Mouse (Mus musculus) layer of hippocampus, adult 8-10 months (tissue): ENCODE measurements around the gene Zfp800. TPM values are rescaled to one million over a fixed set of nuclear protein-coding genes. Genes with fewer than 3 reads are reported as not detected.

Experiments
- DNase-seq, 2 experiments: peaks; one replicate each; pipeline ENCODE4 v3.0.0; 2022; ENCODE audit warnings: low spot score in 2 of 2
- total RNA-seq, 4 experiments: library from RNA; stranded (reverse); gene quantifications; 2 replicates each; pipeline ENCODE4 v1.2.4; 2022

Gene Zfp800
- total RNA-seq, 4 experiments from 2014 or later = 20.6 to 27.7 (median 24.6) TPM

DNA sequence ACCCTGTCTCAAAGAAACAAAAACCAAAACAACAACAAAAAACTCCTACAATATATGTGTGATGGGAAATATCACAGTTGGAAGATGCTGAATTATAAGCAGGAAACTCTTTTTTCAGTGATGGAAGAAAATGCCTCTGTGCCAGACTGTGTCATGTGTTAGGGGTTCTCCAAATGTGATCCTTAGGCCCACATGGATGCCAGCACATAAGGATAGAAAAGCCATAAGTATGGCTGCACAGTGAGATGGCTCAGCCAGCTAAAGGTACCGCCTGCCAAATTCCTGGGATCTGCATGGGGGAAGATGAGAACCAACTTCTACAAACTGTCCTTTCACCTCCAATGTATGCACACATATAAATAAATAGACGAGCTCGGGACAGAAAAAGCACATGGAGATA, 82.6 kb downstream of the Zfp800 start:
- no peak for DNase-seq

DNA sequence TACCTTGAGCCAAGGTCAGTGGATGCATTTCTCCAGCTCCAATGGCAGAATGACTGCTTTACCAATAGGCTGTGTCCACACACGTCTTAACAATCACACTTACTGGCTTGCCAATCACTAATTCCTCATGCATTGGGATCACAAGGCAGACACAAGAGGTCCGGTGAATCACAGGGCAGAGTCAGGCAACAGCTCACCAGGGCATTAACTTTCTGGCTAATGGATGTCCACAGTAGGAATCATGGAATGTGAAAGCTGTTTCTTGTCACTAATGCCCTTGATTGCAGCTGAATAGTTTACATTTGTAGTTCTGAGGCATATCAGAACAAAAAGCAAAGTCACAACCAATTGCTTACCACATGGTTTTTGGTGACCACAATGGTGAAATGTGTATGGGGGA, 85.7 kb downstream of the Zfp800 start:
- no peak for DNase-seq

DNA sequence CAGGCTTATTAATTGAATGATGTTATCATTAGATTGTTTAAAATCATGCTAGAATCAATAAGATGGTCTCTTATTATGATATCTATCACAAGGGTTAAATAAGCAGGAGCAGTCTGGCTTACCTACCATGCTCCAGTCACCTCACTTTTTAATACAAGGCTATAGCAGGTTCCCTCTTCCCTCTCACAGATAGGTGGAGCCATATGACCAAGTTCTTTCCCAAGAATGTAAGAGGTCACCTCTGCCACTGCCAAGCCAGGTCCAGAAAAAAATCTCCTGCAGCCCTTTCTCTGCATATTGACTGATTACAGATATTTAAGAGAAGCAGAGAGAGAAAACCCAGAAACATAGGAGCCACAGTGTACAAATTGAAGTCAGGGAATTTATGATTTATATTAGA, 88.1 kb downstream of the Zfp800 start:
- DNase-seq = no peak

DNA sequence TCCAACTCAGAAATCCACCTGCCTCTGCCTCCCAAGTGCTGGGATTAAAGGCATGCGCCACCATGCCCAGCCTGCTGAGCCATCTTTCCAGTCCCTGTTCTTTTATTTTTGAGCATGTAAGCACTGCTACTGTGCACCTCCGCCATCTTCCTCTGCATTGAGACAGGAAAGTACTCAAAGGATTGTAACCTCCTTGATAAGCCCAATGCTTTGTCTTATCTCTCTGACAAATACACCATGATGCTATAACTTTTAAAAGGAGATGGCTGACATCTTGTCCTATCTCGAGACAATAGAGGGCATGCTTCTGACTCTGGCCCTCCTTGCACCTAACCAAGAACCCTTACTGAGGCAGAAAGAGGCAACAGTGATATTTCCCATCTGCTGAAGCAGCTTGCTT, 88.9 kb downstream of the Zfp800 start:
- DNase-seq = no peak

DNA sequence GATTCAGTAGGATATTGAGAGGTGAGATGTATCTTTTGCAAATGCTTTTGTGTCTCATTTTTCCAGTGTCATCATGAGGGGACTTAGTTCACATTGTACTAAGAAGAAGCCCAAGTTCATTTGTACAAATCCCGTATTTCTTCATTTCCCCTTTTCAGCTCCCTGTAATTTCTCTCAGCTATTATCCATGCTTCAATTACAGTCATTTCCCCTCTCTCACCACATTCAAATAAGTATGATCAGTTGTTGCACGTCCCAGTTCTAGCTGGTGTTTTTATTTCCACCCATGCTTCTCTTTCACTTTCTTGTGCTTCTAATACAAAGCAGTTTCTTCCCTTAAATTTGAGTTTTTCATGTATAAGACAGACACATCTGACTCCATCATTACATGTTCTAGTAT, 91.1 kb downstream of the Zfp800 start:
- DNase-seq = no peak

DNA sequence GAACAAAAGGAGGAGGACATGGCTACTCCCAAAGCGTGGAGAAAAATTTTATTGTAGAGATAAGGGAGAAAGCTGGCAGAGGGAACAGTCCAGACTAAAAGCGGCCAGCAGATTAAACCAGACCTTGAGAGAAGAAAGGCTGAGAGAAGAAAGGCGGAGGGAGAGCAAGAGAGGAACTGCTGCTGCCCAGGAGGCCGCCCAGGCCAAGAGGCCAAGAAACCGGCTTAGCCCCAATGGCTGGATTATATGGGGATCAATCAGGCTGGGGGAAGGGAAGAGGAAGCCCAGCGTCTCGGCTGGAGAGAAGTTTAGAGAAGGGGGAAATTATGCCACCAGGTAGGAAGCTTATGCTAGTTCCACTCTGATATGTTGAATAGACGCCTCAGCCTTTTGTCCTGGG, 101.5 kb downstream of the Zfp800 start:
- no peak for DNase-seq

DNA sequence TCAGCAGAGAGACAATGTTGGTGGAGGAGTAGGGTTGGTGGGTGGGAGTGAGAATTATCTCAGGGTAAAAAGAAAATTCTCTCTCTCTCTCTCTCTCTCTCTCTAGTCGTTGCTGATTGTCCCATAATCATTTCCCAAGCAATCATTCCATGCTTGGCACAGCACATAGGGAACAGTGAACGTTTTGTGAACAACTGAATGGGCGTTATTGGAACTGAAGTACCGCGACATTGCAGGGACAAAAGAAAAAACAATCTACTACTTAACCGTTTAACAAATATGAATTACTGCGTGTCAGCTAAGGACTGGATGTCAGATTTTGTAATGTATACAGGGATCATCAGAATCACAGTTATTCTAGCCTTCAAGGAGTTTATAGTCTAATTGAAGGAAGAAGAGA, 102.2 kb downstream of the Zfp800 start:
- no peak for DNase-seq

DNA sequence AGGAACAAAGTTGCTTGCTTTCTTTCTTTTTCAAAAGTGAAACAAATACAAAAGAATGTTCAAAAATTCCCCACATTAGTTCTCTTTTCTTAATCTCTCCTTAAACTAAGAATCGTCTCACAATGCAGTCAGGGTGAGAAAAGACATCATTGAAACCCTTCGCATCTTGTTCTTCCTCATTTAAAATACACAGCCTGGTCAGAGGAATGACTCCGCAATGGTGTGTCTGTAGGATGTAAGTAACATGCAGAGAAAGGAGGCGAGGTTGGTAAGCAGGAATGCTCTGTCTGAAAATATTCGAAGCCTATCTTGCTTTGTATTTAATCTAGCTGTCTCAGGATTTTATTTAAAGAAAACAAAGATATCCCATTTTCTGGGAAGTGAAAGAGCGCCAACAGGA, 105.0 kb downstream of the Zfp800 start:
- no peak for DNase-seq

DNA sequence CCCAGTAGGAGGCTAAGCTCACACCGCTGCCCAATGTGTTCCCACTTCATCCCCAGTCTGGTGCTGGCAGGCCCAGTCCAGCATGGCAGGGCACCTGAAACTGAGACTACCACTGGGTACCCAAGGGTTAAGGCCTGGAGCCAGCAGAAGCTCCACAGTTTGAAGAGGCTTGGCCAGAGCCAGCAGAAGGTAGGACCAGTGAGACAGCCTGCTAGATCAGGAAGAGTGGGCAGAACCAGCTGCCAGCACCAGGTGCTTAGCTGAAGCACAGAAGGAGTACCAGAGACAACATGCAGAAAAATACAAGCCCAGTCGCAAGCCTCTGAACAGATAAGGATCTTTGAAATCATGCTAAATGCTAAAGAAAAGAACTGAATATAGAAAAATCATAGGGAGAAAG, 117.9 kb downstream of the Zfp800 start:
- peak; percentile 70 to 83 for DNase-seq

DNA sequence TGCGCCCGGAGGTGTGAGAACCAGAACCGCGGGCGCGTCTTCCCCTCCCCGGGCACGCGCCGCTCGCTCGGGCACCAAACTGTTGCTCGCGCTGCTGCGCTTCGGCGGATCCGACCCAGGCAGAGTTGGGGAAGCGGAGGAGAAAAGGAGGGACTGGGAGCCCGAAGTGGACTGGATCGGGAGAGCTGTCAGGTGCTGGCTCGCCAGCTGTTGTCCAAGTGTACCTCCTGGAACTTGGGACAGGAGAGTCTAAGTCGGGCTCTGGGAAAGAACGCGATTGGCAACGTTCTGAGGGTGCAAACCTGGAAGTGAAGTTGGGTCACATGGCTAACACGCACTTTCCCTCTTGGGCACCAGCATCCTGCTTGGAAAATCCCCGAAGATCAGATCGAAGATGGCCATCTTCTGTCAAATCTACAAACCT, 135.6 kb downstream of the Zfp800 start:
- no peak for DNase-seq

DNA sequence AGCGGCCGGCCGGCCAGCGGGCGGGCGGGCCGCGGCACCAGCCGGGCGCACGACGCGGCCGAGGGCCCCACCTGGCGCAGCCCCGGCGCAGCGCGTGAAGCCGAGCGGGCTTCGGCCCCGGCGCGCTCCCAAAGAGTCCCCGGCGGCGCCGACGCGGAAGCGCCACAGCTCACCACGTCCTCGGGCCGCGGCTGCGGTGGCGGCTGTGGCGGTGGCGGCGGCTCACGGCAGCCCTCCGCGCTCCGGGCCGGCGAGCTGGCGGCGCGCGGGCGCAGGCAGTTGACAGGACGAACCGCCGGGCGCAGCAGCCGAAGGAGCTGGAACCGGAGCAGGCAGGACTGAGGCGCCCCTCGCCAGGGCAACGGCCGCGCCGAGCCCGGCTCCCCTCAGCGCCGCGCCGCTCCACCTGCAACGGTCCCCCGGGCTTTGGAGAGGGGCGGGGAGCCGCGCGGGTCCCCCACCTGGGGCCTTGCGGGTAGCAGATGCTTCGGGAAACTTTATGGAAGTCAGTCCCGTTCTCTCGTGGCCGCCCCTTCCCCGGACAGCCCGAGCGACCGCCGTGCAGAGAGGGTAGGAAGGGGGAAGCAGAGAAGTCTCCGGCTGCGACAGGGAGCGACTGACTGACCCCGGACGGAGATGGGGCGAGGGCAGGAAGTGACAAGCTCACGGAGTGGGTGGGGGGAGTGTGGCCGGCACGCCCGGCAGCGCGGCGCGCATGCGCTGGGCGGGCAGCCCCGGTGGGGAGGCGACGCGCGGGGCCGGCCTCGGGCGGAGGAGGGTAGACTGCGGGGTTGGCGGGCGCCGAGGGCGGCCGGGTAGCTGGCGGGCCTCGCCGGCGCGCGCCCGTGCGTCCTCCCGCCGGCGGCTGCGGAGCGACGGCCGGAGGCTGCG, 136.3 kb downstream of the Zfp800 start:
- DNase-seq = peak; percentile 80 to 85

DNA sequence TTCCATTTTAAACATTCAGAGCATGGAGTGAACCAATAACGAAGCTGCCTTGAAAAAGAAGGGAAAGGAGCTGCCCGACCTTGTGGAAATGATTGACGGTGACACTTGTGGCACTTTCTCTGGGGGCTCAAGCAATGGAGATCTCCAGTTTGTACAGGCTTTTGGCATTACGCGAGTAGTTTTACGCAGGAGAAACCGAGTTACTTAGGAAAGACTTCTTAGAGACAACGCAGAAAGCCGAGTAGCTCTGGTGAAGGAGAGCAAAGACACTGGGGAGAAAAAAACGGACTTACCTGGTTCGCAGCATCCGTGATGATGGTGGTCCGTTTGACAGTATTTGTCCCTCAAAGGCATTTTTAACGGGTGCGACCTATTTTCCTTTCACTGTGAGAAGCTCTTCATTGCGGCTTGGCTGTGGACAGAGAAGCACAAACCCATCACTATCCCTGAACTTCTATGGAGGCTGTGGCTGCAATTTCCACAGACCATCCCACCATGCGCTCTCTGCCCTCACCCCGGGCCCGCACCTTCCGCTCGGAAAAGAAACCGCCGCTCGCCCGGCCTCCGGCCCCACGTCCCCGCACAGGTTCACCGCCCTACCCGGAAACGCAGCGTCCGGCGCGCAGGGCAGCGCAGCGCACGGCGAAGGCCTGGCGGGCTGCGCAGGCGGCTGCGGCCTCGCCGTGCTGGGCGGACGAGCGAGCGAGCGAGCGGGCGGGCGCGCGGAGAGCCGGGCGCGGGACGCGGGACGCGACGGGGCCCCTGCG, 137.2 kb downstream of the Zfp800 start:
- DNase-seq = no peak

DNA sequence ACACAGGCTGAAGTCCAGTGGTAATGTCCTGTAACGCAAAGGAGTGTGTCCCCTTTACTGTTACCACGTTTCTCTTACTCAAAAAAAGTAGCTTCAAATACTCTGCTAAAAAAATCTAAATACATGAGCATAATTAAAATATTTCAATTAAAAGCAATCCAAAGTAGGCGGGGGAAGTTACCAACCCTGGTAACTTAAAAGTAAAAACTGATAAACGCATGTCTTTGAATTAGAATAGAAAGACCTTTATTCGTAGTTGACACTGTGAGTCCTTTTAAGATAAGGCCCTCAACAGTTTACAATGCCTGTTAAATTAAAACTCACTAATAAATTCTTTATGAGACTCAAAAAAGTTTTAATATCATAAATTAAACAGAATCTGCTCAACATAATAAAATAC, 138.1 kb downstream of the Zfp800 start:
- no peak for DNase-seq

DNA sequence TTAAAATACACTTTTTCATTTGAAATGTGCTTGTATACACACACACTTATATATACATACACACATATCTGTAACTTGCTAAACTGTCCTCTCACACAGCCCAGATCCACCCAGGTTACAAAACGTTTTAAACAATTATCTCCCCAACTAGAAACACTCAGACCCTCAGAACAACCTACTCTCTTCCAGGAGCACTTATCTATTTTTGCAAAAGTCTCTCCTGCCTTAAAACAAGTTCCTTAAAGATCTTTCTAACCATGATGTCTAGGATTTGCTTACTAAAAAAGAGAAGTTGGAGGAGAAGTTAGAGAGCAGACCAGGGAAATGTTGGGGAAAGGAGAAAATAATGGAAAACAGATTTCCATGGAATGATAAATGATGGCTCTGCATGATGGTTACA, 139.4 kb downstream of the Zfp800 start:
- DNase-seq = no peak

DNA sequence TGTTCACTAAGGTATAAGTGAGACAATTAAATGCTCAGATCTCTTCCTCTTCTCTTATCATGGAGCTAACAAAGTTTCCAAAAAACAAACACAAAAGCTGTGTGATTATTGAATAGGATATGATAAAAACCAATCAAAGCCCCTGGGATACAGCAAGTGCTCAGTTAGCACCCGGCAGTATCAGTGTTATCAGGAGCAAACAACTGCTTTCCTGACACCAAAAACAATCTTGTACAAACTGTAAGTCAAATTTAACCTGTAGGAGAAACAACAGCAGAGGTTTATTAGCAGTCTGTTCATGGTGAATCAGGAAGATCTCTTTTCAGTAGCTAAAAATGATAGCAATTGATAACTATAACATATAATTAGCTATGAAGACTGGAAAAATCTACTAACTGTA, 140.0 kb downstream of the Zfp800 start:
- DNase-seq = no peak

DNA sequence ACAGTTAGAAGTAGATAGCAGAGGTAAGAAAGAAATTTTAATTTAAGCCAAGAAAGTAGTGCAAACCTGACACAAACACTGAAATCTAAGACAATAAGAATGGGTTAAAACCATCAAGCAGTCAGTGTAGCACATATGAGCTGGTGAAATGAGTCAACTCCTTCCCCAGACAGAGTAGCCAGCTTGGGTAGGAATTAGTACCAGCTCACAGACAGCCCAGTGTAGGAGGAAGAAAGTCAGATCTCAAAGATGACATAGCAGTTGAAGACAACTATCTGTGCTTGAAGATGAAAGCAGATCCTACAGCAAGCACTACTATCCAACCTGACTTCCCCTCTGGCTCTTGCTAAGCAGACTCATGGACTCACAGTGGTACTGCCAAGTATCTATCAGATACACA, 145.0 kb downstream of the Zfp800 start:
- no peak for DNase-seq

DNA sequence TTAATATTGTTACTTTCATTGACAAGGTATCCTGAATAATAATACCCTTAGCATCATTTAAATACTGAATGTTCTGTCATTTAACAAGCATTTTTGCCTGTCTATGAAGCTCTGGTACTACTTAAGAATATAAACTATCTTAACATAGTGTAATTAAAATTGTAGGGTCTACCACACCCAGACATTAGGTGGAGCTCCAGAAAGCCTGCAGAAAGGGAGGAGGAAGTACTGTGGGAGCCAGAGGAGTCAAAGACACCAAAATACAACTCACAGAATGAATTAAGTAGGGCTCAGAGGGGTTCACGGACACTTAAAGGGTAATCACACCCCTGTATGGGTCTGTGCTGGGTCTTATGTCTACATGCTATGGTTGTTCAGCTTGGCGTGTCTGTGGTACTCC, 149.6 kb downstream of the Zfp800 start:
- no peak for DNase-seq

DNA sequence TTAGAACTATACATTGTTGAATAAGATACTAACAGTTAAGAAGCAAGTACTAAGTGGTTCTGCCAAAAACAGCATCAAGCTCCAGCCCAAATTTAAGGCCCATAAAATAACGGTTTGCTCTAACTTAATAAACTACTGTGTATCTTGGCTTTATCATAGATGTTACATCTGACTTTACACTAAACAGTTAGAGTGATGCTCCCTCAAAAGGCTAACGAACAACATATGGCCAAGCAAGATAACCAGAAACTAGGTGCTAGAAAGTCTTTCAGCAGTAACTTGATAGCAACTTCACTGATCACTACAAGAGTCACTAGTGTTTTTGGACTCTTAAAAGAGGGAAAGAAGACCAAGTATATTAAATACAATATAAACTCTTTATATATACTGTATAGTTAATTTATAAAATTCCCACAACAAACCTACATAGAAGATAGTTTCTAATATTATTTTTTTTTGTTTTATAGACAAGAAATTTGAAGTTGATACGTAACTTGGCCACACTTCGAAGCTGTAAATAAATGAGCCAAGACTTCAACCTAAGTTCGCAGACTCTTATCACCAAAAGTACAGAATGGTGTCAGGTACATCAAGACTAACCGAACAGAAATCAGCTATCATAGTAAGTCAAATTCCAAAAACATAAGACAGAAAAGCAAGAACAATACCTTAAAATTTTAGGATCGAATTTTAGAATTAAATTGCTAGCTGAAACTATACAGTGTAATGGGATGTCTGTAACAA, 165.0 kb downstream of the Zfp800 start:
- DNase-seq = no peak

DNA sequence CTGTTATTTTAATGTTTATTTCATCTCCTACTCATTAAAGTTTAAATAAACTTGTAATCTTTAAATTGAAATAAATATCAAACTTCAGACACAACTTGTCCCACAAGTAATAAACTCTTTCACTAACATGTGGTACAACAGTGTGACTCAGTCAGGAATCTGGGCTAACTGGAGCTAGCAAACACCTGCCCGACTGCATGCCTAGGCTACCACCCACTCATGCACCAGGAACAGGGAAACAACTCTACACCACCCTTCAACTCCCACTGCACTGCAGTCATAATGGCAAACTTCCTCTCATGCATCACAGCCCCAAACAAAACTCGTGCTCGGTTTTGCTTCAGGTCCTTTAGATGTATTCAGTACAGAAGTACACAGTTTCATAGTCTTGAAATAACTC, 169.7 kb downstream of the Zfp800 start:
- DNase-seq = no peak

DNA sequence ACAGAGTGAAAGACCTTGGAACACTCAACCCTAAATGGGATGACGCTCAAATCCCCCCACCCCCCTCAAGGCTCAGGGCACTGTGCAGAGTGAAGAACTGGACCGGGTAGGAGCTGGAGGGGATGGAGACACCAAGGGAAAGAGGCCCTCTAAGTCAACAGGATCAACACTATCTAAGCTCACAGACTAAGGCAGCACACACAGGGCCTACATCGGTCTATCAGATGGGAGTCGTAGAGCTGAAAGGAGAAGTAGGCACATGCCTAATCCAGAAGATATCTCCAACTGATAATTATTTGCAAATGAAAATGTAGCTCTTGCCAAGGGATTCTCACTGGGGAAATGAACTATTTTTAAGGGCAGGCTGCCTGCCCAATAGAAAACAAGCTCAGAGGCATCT, 176.8 kb downstream of the Zfp800 start:
- DNase-seq = no peak

DNA sequence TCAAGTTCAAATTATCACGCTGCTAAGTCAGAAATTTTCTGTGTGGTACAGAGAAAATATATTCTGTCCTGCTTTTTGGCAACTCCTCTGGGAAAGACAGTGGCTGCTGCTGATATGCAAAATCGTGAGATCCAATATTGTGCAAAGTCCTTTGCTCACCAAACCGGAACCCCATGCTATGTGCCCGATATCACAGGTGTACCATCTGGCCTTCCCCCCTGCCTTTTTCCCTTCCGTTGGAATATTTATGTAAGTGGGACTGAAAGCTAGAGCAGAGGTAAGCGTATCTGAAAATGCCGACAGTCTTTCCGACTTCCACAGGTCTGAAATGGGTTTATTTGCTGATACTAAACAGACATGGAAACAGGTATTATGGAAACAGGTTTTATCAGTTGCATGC, 179.4 kb downstream of the Zfp800 start:
- no peak for DNase-seq
